Mouse (Mus musculus) liver, adult 2 months (tissue): ENCODE measurements around the gene Mtnr1a. TPM values are rescaled to one million over a fixed set of nuclear protein-coding genes. Genes with fewer than 3 reads are reported as not detected.
A peak's percentile ranks its signal among the peaks of the same experiment; 100 is the strongest.

Source experiments
- DNase-seq: peaks from one replicate; pipeline ENCODE4 v3.0.0-alpha.2; 2011; ENCODE audit warnings: low read depth, low spot score; ENCODE audit errors: extremely low read depth
- H3K27ac ChIP-seq: fragments of 200-500 bp; replicated peaks from 2 replicates; pipeline ENCODE4 v1.5.1; 2012; ENCODE audit warnings: low read depth, mild to moderate bottlenecking, control low read depth, inconsistent platforms, low read length; ENCODE audit not compliant: insufficient read depth
- H3K27me3 ChIP-seq: fragments of 200-500 bp; 2 replicates; pipeline ENCODE4 v1.6.1; 2012; ENCODE audit warnings: mild to moderate bottlenecking, moderate library complexity, low read length, inconsistent platforms; ENCODE audit not compliant: control insufficient read depth, insufficient read depth
- H3K36me3 ChIP-seq: fragments of 200-500 bp; 2 replicates; pipeline ENCODE4 v1.6.1; 2012; ENCODE audit warnings: low read length, inconsistent platforms; ENCODE audit not compliant: control insufficient read depth, insufficient read depth
- H3K4me1 ChIP-seq: fragments of 200-500 bp; 2 replicates; pipeline ENCODE4 v1.6.1; 2011; ENCODE audit warnings: low read length; ENCODE audit not compliant: control insufficient read depth, insufficient read depth
- H3K4me3 ChIP-seq: fragments of 200-500 bp; 2 replicates; pipeline ENCODE4 v1.5.1; 2011; ENCODE audit warnings: low read depth, mild to moderate bottlenecking, control low read depth, low read length, moderate library complexity; ENCODE audit not compliant: insufficient read depth
- H3K79me2 ChIP-seq: fragments of 200-500 bp; 2 replicates; pipeline ENCODE4 v1.6.1; 2012; ENCODE audit warnings: inconsistent platforms, mild to moderate bottlenecking, low read length, moderate library complexity; ENCODE audit not compliant: control insufficient read depth, insufficient read depth
- H3K9ac ChIP-seq: fragments of 200-500 bp; 2 replicates; pipeline ENCODE4 v1.6.1; 2012; ENCODE audit warnings: low read depth, mild to moderate bottlenecking, control low read depth, inconsistent platforms, low read length
- CTCF ChIP-seq: fragments of 200-500 bp; IDR thresholded peaks from 2 replicates; pipeline ENCODE4 v1.5.1; 2011; ENCODE audit warnings: low read depth, low read length, control low read depth
- POLR2A ChIP-seq: fragments of 200-500 bp; IDR thresholded peaks from 2 replicates; pipeline ENCODE4 v1.6.1; 2011; ENCODE audit warnings: low read length, control low read depth; ENCODE audit not compliant: insufficient read depth; ENCODE audit errors: extremely low read depth
- WGBS: fragments of 180-500 bp; shearing (Covaris S2); methylation state at CpG from one replicate; pipeline ENCODE4 v1.1.7; 2018; 5-methylcytosine and 5-hydroxymethylcytosine counted together
- polyA plus RNA-seq: library from polyadenylated mRNA; depleted of rRNA; stranded (reverse); fragments of >200 nt; gene quantifications from 2 replicates; pipeline ENCODE4 v1.2.3, GENCODE M21; 2012; rRNA removed
- total RNA-seq: library from RNA; depleted of rRNA; stranded (reverse); fragments of >200 nt; gene quantifications from 2 replicates; pipeline ENCODE4 v1.2.3, GENCODE M21; 2014; rRNA removed

The Mtnr1a gene
- total and polyA plus RNA-seq, 2 experiments = 0.22 to 0.37 TPM

GRCm38 (mm10) chr8:45110064-45110812 is 41.3 kb downstream of the Mtnr1a start:
- Histone ChIP-seq H3K79me2 (no peaks in the 10 kb centered on the region), H3K27ac (no peak overlapping the region), H3K9ac (no peak overlapping the region), H3K36me3 (no peaks in the 10 kb centered on the region), H3K27me3 (0 out of 2 replicates have a peak, but pooled peaks cover 2% of the 10 kb centered on the region), H3K4me3 (no peak overlapping the region), H3K4me1 (0 out of 2 replicates have a peak, but pooled peaks cover 3% of the 10 kb centered on the region)
- WGBS = 15% methylated on average over 16 of the region's 16 CpGs
- DNase-seq = no peak
- no peak for TF ChIP-seq POLR2A
- TF ChIP-seq CTCF = no peak

- Histone ChIP-seq H3K4me1 (0 out of 2 replicates have a peak, but pooled peaks cover 3% of the 10 kb centered on the region), H3K79me2 (no peaks in the 10 kb centered on the region), H3K4me3 (no peak overlapping the region), H3K27me3 (0 out of 2 replicates have a peak, but pooled peaks cover 2% of the 10 kb centered on the region), H3K27ac (no peak overlapping the region), H3K9ac (no peak overlapping the region), H3K36me3 (no peaks in the 10 kb centered on the region)
- WGBS = 69% methylated on average over 5 of the region's 5 CpGs
- no peak for TF ChIP-seq POLR2A
- TF ChIP-seq CTCF = no peak
- no peak for DNase-seq
These were observed 41.8 kb downstream of the Mtnr1a start for GRCm38 (mm10) chr8:45110813-45111104.

- no peak overlapping the region for H3K9ac ChIP-seq
- 0 out of 2 replicates have a peak, but pooled peaks cover 2% of the 10 kb centered on the region for H3K27me3 ChIP-seq
- TF ChIP-seq CTCF (no peak), POLR2A (no peak)
- H3K36me3 ChIP-seq = no peaks in the 10 kb centered on the region
- WGBS = 10% methylated on average over 5 of the region's 5 CpGs
- peak; percentile 88 for DNase-seq
- H3K79me2 ChIP-seq = no peaks in the 10 kb centered on the region
- H3K4me3 ChIP-seq = no peak overlapping the region
- H3K4me1 ChIP-seq = 0 out of 2 replicates have a peak, but pooled peaks cover 3% of the 10 kb centered on the region
- no peak overlapping the region for H3K27ac ChIP-seq
These were observed 42.9 kb downstream of the Mtnr1a start for GRCm38 (mm10) chr8:45111820-45112219.

GRCm38 (mm10) chr8:45117588-45117987 is 48.7 kb downstream of the Mtnr1a start:
- no peaks in the 10 kb centered on the region for H3K36me3 ChIP-seq
- TF ChIP-seq CTCF (no peak), POLR2A (no peak)
- DNase-seq = no peak
- 89% methylated on average over 3 of the region's 3 CpGs for WGBS
- no peaks in the 10 kb centered on the region for H3K4me1 ChIP-seq
- H3K27ac ChIP-seq = no peak overlapping the region
- no peak overlapping the region for H3K4me3 ChIP-seq
- no peak overlapping the region for H3K9ac ChIP-seq
- no peaks in the 10 kb centered on the region for H3K79me2 ChIP-seq
- H3K27me3 ChIP-seq = no peaks in the 10 kb centered on the region

DNA sequence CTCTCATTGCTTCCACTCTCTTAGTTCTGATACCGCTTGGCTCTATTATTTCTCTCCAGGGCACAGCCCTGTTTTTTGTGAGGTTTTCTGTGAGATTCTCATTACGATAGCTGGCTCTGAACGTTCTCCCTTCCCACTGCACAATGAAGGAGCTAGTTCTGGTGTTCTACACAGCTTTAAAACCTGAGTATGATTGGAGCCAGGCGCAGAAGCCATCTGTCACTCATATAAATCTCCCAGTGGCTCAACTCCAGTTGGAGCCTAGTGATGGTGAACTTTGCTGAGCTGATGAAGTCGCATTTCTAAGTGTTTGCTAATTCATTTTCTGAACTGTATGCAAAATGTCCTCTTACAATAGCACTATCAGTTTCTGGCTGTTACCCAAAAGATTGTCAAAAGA is 56.7 kb downstream of the Mtnr1a start:
- Histone ChIP-seq H3K36me3 (no peaks in the 10 kb centered on the region), H3K27me3 (no peaks in the 10 kb centered on the region), H3K27ac (no peak overlapping the region), H3K9ac (no peak overlapping the region), H3K4me3 (no peak overlapping the region), H3K4me1 (no peaks in the 10 kb centered on the region), H3K79me2 (no peaks in the 10 kb centered on the region)
- no peak for DNase-seq
- WGBS = 82% methylated on average over 5 of the region's 5 CpGs
- no peak for TF ChIP-seq CTCF
- TF ChIP-seq POLR2A = no peak

Other genes starting within 250 kb of the Mtnr1a start
- gene Fat1, start 133.7 kb upstream of the Mtnr1a start, total RNA-seq = 8.9 and 11.3 TPM in 2 replicates
- gene Fat1, start 133.7 kb upstream of the Mtnr1a start, polyA plus RNA-seq = 8.7 and 9.6 TPM in 2 replicates
- gene F11, start 192.9 kb downstream of the Mtnr1a start, total RNA-seq = 80.9 and 92.1 TPM in 2 replicates
- 21.6 and 26.1 TPM in 2 replicates for gene F11, start 192.9 kb downstream of the Mtnr1a start, polyA plus RNA-seq
- gene Klkb1, start 225.7 kb downstream of the Mtnr1a start, total RNA-seq = 205 and 206 TPM in 2 replicates
- 62.6 and 67.7 TPM in 2 replicates for gene Klkb1, start 225.7 kb downstream of the Mtnr1a start, polyA plus RNA-seq
- 0.37 and 1.3 TPM in 2 replicates for gene Gm45753, start 239.3 kb downstream of the Mtnr1a start, total RNA-seq
- gene Gm45753, start 239.3 kb downstream of the Mtnr1a start, polyA plus RNA-seq = 0.21 and 0.24 TPM in 2 replicates